Mouse (Mus musculus) left cerebral cortex, postnatal 25 days (tissue): ENCODE measurements around the gene Rab3c. TPM values are rescaled to one million over a fixed set of nuclear protein-coding genes. Genes with fewer than 3 reads are reported as not detected.

Experiments
- DNase-seq, 2 experiments: peaks; one replicate each; pipeline ENCODE4 v3.0.0; 2022; ENCODE audit warnings: low spot score in 2 of 2, mixed read lengths in 1 of 2
- intact Hi-C: fragments of 180-260 bp; cut with DNase I; formaldehyde crosslinking; loops from one replicate; pipeline ENCODE4 v1.15.1; 2025
- total RNA-seq, 2 experiments: library from RNA; stranded (reverse); gene quantifications; 2 replicates each; pipeline ENCODE4 v1.2.3; 2021

The Rab3c gene
- total RNA-seq, 2 experiments from 2014 or later, result 190 to 198 TPM

GRCm38 (mm10) chr13:110211526-110212075, 69.2 kb downstream of the Rab3c start:
- DNase-seq, result peak in 1 of 2 experiments; percentile 63
- intact Hi-C loops, result no loop called here

GRCm38 (mm10) chr13:110198906-110199305, 81.9 kb downstream of the Rab3c start:
- peak; percentile 29 to 86 for DNase-seq

GRCm38 (mm10) chr13:110190039-110190438, 90.8 kb downstream of the Rab3c start:
- no peak for DNase-seq
- intact Hi-C loops, result no loop called here

More at GRCm38 (mm10) chr13:110198906-110199305, 81.9 kb downstream of the Rab3c start:
- intact Hi-C loops, result no loop called here

- intact Hi-C loops, result no loop called here
These were observed 95.7 kb downstream of the Rab3c start for GRCm38 (mm10) chr13:110184963-110185685.

GRCm38 (mm10) chr13:110175651-110176050, 105.1 kb downstream of the Rab3c start:
- intact Hi-C loops, result no loop called here

More at GRCm38 (mm10) chr13:110184963-110185685, 95.7 kb downstream of the Rab3c start:
- DNase-seq, result no peak

GRCm38 (mm10) chr13:110169669-110170068, 111.1 kb downstream of the Rab3c start:
- intact Hi-C loops, result no loop called here
- no peak for DNase-seq

More at GRCm38 (mm10) chr13:110175651-110176050, 105.1 kb downstream of the Rab3c start:
- peak; percentile 30 to 63 for DNase-seq

- intact Hi-C loops, result no loop called here
- no peak for DNase-seq
These were observed 111.6 kb downstream of the Rab3c start for GRCm38 (mm10) chr13:110169152-110169551.

- DNase-seq, result no peak
- intact Hi-C loops, result no loop called here
These were observed 112.2 kb downstream of the Rab3c start for GRCm38 (mm10) chr13:110168570-110168969.

- intact Hi-C loops, result no loop called here
- no peak for DNase-seq
These were observed 114.0 kb downstream of the Rab3c start for GRCm38 (mm10) chr13:110166622-110167330.

GRCm38 (mm10) chr13:110159980-110160379, 120.8 kb downstream of the Rab3c start:
- intact Hi-C loops, result no loop called here
- DNase-seq, result no peak

GRCm38 (mm10) chr13:110158588-110159519, 121.9 kb downstream of the Rab3c start:
- DNase-seq, result no peak
- intact Hi-C loops, result no loop called here

GRCm38 (mm10) chr13:110145545-110145944, 135.3 kb downstream of the Rab3c start:
- intact Hi-C loops, result no loop called here
- no peak for DNase-seq

GRCm38 (mm10) chr13:110145019-110145418, 135.8 kb downstream of the Rab3c start:
- intact Hi-C loops, result no loop called here
- DNase-seq, result no peak

- intact Hi-C loops, result loop anchor here (1.0 kb wide), 1 partner anchor 22 kb away; no protein-coding TSS in a partner anchor
- peak; percentile 51 to 85 for DNase-seq
These were observed 141.5 kb downstream of the Rab3c start for GRCm38 (mm10) chr13:110139339-110139738.

- intact Hi-C loops, result loop anchor here (1.0 kb wide), 1 partner anchor 21 kb away; no protein-coding TSS in a partner anchor
- DNase-seq, result no peak
These were observed 142.2 kb downstream of the Rab3c start for GRCm38 (mm10) chr13:110138644-110139043.

GRCm38 (mm10) chr13:110127613-110128258, 153.1 kb downstream of the Rab3c start:
- peak in 1 of 2 experiments; percentile 28 for DNase-seq
- intact Hi-C loops, result no loop called here

- DNase-seq, result no peak
- intact Hi-C loops, result no loop called here
These were observed 158.0 kb downstream of the Rab3c start for GRCm38 (mm10) chr13:110122825-110123224.

GRCm38 (mm10) chr13:110116892-110117291, 163.9 kb downstream of the Rab3c start:
- intact Hi-C loops, result loop anchor here (1.0 kb wide), 1 partner anchor 22 kb away; no protein-coding TSS in a partner anchor

GRCm38 (mm10) chr13:110116316-110116715, 164.5 kb downstream of the Rab3c start:
- intact Hi-C loops, result no loop called here
- DNase-seq, result no peak

More at GRCm38 (mm10) chr13:110116892-110117291, 163.9 kb downstream of the Rab3c start:
- peak in 1 of 2 experiments; percentile 80 for DNase-seq
